Mouse (Mus musculus): ENCODE measurements at regions not wholly inside any gene's neighbourhood (a gene's known extent, or its start where the extent isn't known, plus 50 kb on each side); places are given as distances from the start of the nearest gene placed in this dataset.

GRCm38 (mm10) chr4:106113747-106114146, 202.3 kb upstream of the Usp24 start:
- DNase-seq (ENCODE audit: low spot score) = no peak

DNA sequence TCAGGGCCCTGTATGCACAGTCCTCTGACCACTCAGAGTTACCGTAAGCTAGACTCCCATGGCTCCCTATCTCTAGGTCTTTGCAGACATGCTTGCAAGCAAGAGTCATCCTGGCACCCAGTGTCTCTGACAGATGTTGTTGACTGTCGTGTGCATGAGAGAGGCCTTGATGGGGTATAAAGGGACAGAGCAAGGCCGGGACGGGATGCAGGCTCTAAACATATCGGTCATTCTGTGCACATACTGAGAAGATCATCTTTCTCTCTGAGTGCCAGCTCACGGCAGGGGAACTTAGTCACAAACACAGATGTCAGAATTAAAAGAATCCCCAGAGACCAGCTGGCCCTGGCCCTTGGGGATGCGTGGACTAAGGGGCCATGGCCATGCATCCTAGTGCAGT, 199.4 kb upstream of the Usp24 start:
- DNase-seq (ENCODE audit: low spot score) = no peak

GRCm38 (mm10) chr4:106121306-106121705, 194.7 kb upstream of the Usp24 start:
- no peak for DNase-seq (ENCODE audit: low spot score)

- no peak for DNase-seq (ENCODE audit: low spot score)
These were observed 192.9 kb upstream of the Usp24 start for GRCm38 (mm10) chr4:106123038-106123654.

GRCm38 (mm10) chr4:106127199-106127598, 188.8 kb upstream of the Usp24 start:
- DNase-seq (ENCODE audit: low spot score) = no peak

GRCm38 (mm10) chr4:106127641-106128040, 188.4 kb upstream of the Usp24 start:
- DNase-seq (ENCODE audit: low spot score) = no peak

GRCm38 (mm10) chr4:106129327-106129726, 186.7 kb upstream of the Usp24 start:
- no peak for DNase-seq (ENCODE audit: low spot score)

DNA sequence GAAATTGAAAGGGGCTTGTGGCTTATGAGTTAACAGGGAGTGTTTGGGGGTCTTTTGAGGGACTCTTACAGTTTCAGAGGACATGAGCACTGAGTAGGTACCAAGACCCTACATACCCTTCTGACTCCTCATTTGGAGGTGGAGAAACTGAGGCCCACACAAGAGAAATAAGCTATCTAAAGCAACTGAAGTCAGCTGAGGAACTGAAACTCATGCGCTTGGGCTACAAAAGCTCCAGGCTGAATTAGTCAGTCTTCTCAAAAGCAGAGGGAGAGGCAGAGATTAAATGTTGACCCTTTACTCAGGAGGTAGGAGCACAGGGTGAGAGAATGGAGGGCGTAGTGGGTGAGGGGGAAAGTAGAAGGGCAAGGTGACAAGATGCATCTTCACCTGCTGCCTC, 186.2 kb upstream of the Usp24 start:
- no peak for DNase-seq (ENCODE audit: low spot score)

GRCm38 (mm10) chr4:106133746-106134730, 182.0 kb upstream of the Usp24 start:
- DNase-seq (ENCODE audit: low spot score) = no peak

DNA sequence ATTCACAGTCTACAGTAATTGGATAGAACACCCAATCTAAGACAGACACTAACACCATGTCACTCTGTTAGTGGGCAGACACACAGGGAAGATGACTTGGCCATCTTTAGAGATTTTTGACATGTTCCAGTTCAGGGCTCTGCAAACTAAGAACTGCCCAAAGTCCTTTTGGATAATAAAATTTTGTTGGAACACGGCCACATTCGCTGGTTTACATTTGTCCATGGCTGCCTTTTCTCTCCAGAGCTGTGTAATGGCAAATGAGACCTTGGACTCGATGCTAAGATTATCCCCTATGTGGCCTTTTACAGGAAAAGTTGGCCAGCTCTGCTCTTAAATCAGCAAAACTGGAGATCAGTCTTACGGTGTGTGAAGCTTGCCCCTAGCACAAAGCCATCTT, 173.3 kb upstream of the Usp24 start:
- no peak for DNase-seq (ENCODE audit: low spot score)

DNA sequence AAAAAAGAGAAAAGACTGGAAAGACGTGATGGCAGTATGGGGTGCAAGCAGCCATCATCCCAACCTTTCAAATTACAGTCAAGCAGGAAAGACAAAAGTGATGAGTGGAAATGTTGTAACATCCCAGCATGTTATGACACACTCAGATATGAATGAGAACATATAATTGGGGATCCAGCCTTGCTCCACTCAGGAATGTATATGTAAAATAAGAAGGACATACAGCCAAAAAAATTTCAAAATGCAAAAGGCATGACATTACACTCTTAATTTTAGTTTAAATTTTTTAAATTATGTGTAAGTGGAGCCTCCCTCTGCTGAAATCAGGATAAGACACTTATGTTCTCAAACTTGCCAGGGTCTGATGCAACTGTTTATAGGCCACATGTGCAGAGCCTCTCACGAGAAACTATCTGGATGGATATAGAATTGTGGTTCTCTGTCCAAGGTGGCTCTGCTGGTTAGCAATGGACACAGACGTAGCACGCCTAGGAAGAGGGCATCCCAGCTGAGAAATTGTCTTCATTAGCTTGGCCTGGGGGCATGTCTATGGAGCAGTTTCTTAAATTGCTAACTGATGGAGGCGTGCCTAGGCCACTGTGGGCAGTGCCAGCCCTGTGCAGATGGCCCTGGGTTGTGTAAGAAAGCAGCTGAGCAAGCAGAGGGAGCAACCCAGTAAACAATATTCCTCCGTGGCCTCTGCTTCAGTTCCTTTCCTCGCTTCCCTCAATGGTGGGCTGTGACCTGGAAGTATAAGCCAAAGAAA, 171.5 kb upstream of the Usp24 start:
- no peak for DNase-seq (ENCODE audit: low spot score)

DNA sequence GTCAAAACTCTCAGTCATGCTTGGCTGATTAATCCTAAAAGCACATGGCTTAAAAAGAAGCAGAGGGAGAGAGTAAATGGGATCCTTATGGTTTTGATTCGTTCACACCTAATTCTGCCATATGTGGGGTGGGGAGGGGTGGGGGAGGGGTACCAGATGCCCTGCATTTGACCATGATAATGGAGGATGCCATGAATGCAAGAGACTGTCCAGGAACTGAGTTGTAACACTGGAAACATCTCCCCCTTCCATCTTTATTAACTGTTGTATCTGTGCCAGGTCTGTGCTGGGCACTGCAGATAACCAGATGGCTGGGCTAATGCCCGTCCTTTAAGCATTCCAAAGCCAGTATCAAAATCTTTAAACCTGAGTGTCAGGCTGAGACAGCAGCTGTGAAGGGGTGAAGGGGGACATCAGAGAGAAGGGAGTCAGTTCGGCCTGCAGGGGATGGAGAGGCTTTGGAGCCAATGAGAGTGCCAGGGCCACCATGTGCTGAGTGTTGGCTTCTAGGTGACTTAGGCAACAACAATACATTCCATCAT, 169.0 kb upstream of the Usp24 start:
- DNase-seq (ENCODE audit: low spot score) = no peak

DNA sequence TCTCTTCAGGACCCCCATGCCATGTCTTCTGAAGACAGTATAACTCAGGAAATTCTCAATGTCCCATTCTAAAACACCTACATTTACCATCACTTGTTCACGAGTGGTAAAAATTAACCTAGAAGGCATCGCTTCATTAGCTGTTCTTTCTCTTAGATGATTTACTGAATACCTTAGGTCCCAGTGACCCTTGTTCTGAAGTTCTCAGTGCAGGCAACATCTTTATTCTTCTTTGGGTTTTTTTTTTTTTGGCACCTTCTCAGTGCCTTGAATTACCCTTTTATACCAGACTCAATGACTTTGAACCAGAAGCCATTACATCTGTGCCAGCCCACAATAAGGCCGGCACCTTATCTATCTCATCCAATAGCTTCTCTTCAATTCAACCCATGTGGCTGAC, 167.1 kb upstream of the Usp24 start:
- DNase-seq (ENCODE audit: low spot score) = no peak

- no peak for DNase-seq (ENCODE audit: low spot score)
These were observed 166.5 kb upstream of the Usp24 start for GRCm38 (mm10) chr4:106149471-106150048.

DNA sequence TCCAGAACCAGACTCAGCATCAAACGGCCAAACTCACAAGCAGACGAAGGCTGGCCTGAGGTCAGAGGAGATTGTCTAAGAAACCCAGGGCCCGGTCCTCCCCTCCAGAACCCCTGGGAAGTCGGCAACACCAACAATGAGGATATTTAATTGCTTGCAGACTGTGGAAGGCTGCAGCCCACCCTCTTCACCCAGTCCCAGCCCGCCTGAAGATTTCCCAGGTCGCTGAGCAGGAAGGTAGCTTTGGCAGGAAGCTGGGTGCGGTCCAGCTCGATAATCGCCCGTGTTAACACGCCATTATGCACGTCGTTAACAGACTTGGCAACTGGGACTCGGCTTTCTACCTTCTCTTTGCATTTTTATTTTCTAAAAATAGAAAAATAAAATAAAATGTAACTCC, 165.2 kb upstream of the Usp24 start:
- no peak for DNase-seq (ENCODE audit: low spot score)

DNA sequence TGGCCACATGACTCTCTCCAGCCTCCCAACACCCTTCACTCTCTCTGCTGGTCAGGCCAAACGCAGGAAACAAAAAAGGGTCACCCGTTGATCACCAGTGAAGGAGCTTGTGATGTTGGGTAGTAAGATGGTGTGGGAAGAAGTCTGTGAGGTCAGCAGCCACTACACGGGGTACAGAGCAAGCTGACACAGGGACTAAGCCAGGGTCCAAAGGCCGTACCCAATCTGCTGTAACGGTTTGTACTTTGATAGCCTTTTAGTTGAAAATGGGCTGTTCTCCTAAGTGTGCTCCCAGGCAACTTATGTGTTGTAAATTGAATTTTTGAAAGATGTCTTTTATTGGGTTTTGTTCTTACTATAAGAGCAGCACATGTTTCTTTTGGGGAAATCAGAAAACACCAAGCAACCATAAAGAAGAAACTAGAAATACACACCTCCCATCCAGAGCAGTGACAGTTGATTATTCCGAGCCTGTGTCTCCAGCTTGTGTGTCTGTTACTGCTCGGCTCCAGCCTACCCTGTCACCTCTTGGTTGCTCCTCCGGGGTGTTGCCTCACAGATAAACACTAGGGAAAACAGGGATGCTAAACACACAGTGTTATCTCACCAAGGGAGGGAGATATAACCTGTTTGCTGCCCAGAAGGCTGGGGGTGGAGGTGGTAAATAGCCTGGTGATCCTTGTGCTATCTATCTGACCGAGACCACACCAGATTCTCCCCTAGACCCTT, 158.4 kb upstream of the Usp24 start:
- DNase-seq (ENCODE audit: low spot score) = no peak

DNA sequence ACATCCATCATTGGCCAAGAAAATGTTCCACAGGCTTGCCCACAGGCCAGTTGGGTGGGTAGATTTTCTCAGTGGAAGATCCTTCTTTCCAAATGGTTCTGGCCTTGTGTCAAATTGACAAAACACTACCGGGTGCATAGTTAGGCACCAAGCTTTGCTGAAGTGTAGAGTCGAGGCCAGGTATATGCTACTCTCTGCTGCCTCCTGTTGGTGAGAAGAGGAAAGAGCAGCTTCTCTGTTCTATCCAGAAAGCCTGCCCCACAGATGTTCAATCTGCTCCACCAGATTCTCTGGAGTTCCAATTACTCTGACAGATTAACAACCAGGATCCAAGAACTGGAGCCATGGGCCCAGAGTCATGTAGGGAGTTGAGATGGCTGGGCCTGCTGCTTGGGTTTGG, 154.4 kb upstream of the Usp24 start:
- no peak for DNase-seq (ENCODE audit: low spot score)

DNA sequence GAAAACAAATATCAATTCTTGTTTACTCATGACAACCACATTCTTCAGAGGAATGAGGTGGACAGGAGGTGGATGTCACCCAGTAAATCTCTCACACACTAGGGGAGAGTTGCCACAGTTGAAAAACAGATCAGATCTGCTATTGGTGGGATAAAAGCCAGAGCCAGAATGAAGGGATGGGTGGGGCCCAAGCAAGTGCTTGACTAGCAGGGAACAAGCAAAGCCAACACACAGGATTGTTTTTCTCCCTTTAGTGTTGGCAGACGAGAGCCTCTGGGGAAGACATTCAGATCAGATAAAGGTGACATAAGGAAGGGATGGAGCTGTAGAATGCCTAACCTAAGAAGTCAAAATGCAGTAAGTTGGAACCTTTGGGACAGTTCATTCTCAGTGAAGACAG, 153.5 kb upstream of the Usp24 start:
- DNase-seq (ENCODE audit: low spot score) = no peak

DNA sequence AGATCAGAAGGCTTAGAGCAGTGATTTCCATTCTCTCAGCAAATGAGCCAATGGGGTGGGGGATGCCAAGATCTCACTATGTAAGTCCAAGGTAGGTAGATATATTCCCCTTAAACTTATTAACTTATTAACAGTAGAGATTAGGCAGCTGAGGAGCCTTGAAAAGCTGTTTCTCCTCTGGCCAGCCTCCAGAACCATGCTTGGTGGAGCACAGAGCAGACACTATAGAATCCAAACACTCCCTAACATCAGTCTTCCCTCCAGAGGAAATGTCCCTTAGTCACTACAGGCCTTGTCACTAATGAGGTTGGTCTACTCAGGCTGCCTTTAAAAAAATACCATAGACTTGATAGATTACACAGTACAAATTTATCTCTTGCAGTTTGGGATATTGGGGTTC, 152.8 kb upstream of the Usp24 start:
- no peak for DNase-seq (ENCODE audit: low spot score)

DNA sequence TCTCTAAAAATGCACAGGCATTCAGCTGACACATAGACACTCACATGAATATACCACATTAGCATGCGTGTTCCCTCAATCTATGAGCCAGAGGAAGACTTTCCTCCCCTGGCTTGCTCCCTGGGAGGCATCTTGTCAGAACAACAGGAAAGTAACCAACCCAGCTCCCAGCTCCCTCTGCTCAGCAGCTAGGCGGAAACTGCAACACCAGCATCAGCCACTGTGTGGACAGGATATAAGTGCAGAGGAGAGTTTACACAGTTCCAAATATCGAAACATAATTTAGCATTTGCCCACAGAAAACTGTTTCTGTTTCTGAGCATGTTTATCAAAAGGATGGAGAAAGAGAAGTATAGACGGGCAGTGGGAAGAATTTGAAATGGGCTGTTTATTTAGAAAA, 148.3 kb upstream of the Usp24 start:
- DNase-seq (ENCODE audit: low spot score) = no peak

DNA sequence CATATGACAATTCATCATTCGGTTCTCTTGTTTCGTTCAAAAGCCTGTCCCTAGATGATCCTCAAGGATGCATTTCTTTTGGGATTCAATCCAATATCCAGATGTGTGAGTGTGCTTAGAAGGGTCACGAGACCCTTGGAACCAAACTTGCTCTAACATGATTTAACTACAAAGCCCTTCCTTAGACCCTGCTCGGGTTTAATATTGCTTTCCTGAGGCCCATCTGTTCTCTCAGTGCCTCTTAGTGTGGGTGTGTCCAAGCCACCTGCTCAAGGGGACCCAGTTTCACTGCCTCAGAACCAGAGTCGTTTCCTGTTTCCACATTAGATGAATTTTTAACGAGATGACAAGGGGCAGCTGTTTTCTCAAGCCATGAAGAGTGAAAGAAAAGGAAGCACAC, 147.3 kb upstream of the Usp24 start:
- DNase-seq (ENCODE audit: low spot score) = no peak

Data from spleen, adult 12 weeks (tissue).